Mouse (Mus musculus): ENCODE data around the gene Hs1bp3. TPM values are rescaled to one million over a fixed set of nuclear protein-coding genes. Genes with fewer than 3 reads are reported as not detected.
A peak's percentile ranks its signal among the peaks of the same experiment; 100 is the strongest.

Hs1bp3 gene
- polyA plus RNA-seq (2012; rRNA removed) (16.7 and 24.9 TPM in 2 replicates), polyA plus RNA-seq (2014; fragmentation: Nextera tagmentation; extraction: Ambion mirVana) (12.6 and 13.6 TPM in 2 replicates)

DNA sequence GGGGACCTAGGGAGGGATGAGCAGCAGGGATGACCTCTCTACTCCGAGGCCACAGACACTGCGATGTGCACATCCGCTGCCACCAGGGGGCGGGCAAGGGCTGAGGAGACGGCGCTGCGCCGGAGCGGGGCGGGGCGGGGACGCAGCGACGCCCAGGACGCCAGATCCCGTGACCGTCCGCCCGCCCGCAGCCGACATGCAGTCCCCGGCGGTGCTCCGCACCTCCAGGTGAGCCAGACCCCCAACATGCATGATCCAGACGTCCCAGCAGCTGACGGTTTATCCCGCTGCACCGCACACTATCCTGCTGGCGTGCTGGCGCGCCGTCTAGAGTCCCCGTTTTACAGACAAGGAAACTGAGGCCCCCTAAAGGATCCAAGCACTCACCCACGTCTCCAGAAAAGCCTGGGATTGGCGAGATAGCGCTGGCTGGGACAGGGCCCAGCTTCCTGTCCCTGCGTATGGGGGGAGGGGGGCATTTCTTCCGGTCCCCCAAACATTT is at the start of gene Hs1bp3:
Hs1bp3 (plus strand) TSS at position 163 of the 502 bp plus-strand sequence.
- 0% methylated on average over 29 of the region's 38 CpGs for WGBS
- DNase-seq (ENCODE audit: low spot score) (peak; percentile 84), ATAC-seq (ENCODE audit: low FRiP score, low read depth) (peak; percentile 86)
- Histone ChIP-seq H3K36me3 (ENCODE audit: control insufficient read depth, insufficient read depth, low read length) (peaks cover 9% of the 10 kb centered on the region), H3K27ac (replicated peaks; ENCODE audit: low read depth, low read length) (no peak within 1 kb of the TSS), H3K9ac (ENCODE audit: low read depth, low read length, severe bottlenecking) (peak within 1 kb of the TSS; percentile 62), H3K4me2 (replicated peaks; ENCODE audit: low read depth, low read length, severe bottlenecking) (peak within 1 kb of the TSS; percentile 72), H3K4me3 (replicated peaks; ENCODE audit: low read length) (peak within 1 kb of the TSS; percentile 60), H3K4me1 (ENCODE audit: control insufficient read depth, insufficient read depth, low read length) (peaks cover 3% of the 10 kb centered on the region; the same call in 1 of the 2 replicates), H3K9me3 (ENCODE audit: control insufficient read depth, low read length) (no peaks in the 10 kb centered on the region), H3K27me3 (ENCODE audit: control insufficient read depth, insufficient read depth, low read length) (no peaks in the 10 kb centered on the region; the same call in 1 of the 2 replicates)
- 0 out of 2 replicates have a peak, but pooled peaks have one; percentile 63 for TF ChIP-seq POLR2A (IDR thresholded peaks at IDR 0.05; ENCODE audit: borderline replicate concordance, extremely low read depth, insufficient read depth, insufficient read length)

- Histone ChIP-seq H3K27ac (replicated peaks; ENCODE audit: low read depth, low read length) (no peak overlapping the region), H3K36me3 (ENCODE audit: control insufficient read depth, insufficient read depth, low read length) (0 out of 2 replicates have a peak, but pooled peaks cover 4% of the 10 kb centered on the region), H3K4me2 (replicated peaks; ENCODE audit: low read depth, low read length, severe bottlenecking) (no peak overlapping the region), H3K9me3 (ENCODE audit: control insufficient read depth, low read length) (no peaks in the 10 kb centered on the region), H3K27me3 (ENCODE audit: control insufficient read depth, insufficient read depth, low read length) (no peaks in the 10 kb centered on the region), H3K9ac (ENCODE audit: low read depth, low read length, severe bottlenecking) (no peak overlapping the region), H3K4me1 (ENCODE audit: control insufficient read depth, insufficient read depth, low read length) (peaks cover 5% of the 10 kb centered on the region; the same call in 1 of the 2 replicates), H3K4me3 (replicated peaks; ENCODE audit: low read length) (no peak overlapping the region)
- ATAC-seq (ENCODE audit: low FRiP score, low read depth) (no peak), DNase-seq (ENCODE audit: low spot score) (no peak)
- WGBS = 91% methylated on average over 7 of the region's 7 CpGs
- TF ChIP-seq POLR2A (IDR thresholded peaks at IDR 0.05; ENCODE audit: borderline replicate concordance, extremely low read depth, insufficient read depth, insufficient read length) = no peak
Observed at GRCm38 (mm10) chr12:8266311-8266710, 46.9 kb upstream of the Hs1bp3 start.

- no peak for DNase-seq (ENCODE audit: low spot score)
Observed at GRCm38 (mm10) chr12:8269627-8270026, 43.6 kb upstream of the Hs1bp3 start.

GRCm38 (mm10) chr12:8271405-8271804 is 41.8 kb upstream of the Hs1bp3 start:
- Histone ChIP-seq H3K9me3 (ENCODE audit: control insufficient read depth, low read length) (no peaks in the 10 kb centered on the region), H3K27ac (replicated peaks; ENCODE audit: low read depth, low read length) (no peak overlapping the region), H3K4me3 (replicated peaks; ENCODE audit: low read length) (no peak overlapping the region), H3K4me1 (ENCODE audit: control insufficient read depth, insufficient read depth, low read length) (no peaks in the 10 kb centered on the region), H3K4me2 (replicated peaks; ENCODE audit: low read depth, low read length, severe bottlenecking) (no peak overlapping the region), H3K36me3 (ENCODE audit: control insufficient read depth, insufficient read depth, low read length) (0 out of 2 replicates have a peak, but pooled peaks cover 4% of the 10 kb centered on the region), H3K27me3 (ENCODE audit: control insufficient read depth, insufficient read depth, low read length) (no peaks in the 10 kb centered on the region), H3K9ac (ENCODE audit: low read depth, low read length, severe bottlenecking) (no peak overlapping the region)
- WGBS = 92% methylated on average over 2 of the region's 2 CpGs
- no peak for DNase-seq (ENCODE audit: low spot score)
- ATAC-seq (ENCODE audit: low FRiP score, low read depth) = no peak
- no peak for TF ChIP-seq POLR2A (IDR thresholded peaks at IDR 0.05; ENCODE audit: borderline replicate concordance, extremely low read depth, insufficient read depth, insufficient read length)

More at GRCm38 (mm10) chr12:8269627-8270026, 43.6 kb upstream of the Hs1bp3 start:
- H3K9me3 ChIP-seq (ENCODE audit: control insufficient read depth, low read length) = no peaks in the 10 kb centered on the region
- H3K36me3 ChIP-seq (ENCODE audit: control insufficient read depth, insufficient read depth, low read length) = 0 out of 2 replicates have a peak, but pooled peaks cover 4% of the 10 kb centered on the region
- TF ChIP-seq POLR2A (IDR thresholded peaks at IDR 0.05; ENCODE audit: borderline replicate concordance, extremely low read depth, insufficient read depth, insufficient read length) = no peak
- no peaks in the 10 kb centered on the region for H3K27me3 ChIP-seq (ENCODE audit: control insufficient read depth, insufficient read depth, low read length)
- H3K9ac ChIP-seq (ENCODE audit: low read depth, low read length, severe bottlenecking) = no peak overlapping the region
- WGBS = 90% methylated on average over 11 of the region's 11 CpGs
- no peak overlapping the region for H3K27ac ChIP-seq (replicated peaks; ENCODE audit: low read depth, low read length)
- no peak overlapping the region for H3K4me3 ChIP-seq (replicated peaks; ENCODE audit: low read length)
- no peak for ATAC-seq (ENCODE audit: low FRiP score, low read depth)
- no peak overlapping the region for H3K4me2 ChIP-seq (replicated peaks; ENCODE audit: low read depth, low read length, severe bottlenecking)
- no peaks in the 10 kb centered on the region for H3K4me1 ChIP-seq (ENCODE audit: control insufficient read depth, insufficient read depth, low read length)

DNA sequence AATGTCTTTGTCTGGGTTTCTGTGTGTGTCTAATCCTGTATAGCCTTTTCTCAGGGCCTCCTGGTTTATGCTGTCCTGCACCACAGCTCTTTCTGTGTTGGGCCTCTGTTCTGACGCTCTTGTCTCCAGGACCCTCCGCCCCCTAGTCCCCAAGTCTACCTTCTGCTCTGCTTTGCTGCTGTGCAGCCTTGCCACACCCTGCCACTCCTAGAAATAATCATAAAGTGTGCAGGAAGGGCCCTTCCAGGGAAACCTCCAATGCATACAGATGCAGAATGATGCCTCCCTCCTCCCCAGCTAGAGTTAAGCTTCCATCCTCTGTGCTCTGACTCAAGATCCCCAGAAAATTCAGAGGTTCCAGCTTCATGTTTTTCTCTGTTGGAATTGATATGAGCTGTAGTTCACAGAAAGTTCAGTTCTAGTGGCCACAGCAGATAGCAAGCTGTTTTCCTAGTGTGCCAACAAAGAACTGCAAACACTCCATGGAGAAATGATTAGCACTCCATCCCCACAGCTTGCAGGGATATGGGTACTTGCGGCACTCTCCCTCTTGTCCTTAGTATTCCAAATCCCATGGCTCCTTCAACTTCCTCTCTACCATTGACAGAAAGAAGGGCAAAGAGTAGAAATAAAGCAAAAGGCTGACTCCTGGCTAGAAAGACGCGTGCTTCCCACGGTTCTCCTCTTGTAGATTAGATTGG is 39.6 kb upstream of the Hs1bp3 start:
- H3K4me3 ChIP-seq (replicated peaks; ENCODE audit: low read length) = no peak overlapping the region
- H3K9me3 ChIP-seq (ENCODE audit: control insufficient read depth, low read length) = no peaks in the 10 kb centered on the region
- no peak for DNase-seq (ENCODE audit: low spot score)
- no peak for TF ChIP-seq POLR2A (IDR thresholded peaks at IDR 0.05; ENCODE audit: borderline replicate concordance, extremely low read depth, insufficient read depth, insufficient read length)
- no peak overlapping the region for H3K4me2 ChIP-seq (replicated peaks; ENCODE audit: low read depth, low read length, severe bottlenecking)
- 90% methylated on average over 6 of the region's 6 CpGs for WGBS
- H3K36me3 ChIP-seq (ENCODE audit: control insufficient read depth, insufficient read depth, low read length) = peaks cover 4% of the 10 kb centered on the region; the same call in 1 of the 2 replicates
- ATAC-seq (ENCODE audit: low FRiP score, low read depth) = no peak
- no peaks in the 10 kb centered on the region for H3K27me3 ChIP-seq (ENCODE audit: control insufficient read depth, insufficient read depth, low read length)
- H3K4me1 ChIP-seq (ENCODE audit: control insufficient read depth, insufficient read depth, low read length) = no peaks in the 10 kb centered on the region
- H3K27ac ChIP-seq (replicated peaks; ENCODE audit: low read depth, low read length) = no peak overlapping the region
- no peak overlapping the region for H3K9ac ChIP-seq (ENCODE audit: low read depth, low read length, severe bottlenecking)

All from limb, embryonic 14.5 days (tissue).